In the genomic region with DNA sequence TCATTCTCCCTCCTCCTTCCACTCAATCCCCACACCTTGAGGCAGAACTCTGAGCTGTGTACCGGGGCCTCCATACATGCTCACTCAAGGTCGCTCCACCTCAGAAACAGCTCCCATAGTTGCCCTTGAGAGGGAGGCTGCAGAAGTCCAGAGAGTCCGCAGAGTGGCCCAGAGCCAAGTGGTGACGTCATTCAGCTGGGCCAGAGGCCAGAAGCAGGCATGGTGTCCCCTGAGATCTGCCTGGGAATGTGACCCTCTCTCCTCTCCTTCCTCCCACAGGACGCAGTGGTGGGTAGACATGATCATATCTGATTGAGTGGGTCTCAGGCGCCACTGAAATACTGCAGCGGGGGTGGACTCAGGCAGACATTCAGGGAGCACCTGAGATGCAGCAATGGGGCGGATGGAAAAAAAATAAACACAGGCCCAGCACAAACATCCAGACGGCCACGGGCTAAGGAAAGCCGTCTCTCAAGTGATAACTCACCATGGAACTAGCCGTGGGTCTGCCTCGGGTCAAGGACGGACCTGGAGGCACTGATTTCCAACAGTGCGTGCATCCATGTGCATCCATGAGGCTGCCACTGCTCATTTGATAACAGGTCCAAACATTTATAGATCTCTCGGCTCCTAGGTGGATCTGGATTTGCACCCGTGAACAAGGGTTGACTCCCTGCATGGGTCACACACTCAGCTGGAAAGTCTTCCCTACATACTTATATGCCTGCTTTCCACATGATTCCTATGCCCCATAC, we compare ENCODE assay signal across 7 mouse cellular contexts. TPM values are rescaled to one million over a fixed set of nuclear protein-coding genes. Genes with fewer than 3 reads are reported as not detected.
A peak's percentile ranks its signal among the peaks of the same experiment; 100 is the strongest.
DNase-seq lines count a peak whose midpoint lies in the region; ATAC-seq and TF ChIP-seq lines count a peak whose summit lies in the region.

No protein-coding gene starts in this region.

- no peak overlapping the region for H3K4me3 ChIP-seq in intestine, embryonic 14.5 days (ENCODE audit: low read depth, low read length)
- no peak overlapping the region for H3K4me3 ChIP-seq in lung, adult 2 months (replicated peaks; ENCODE audit: extremely low read depth, low read depth, low read length)

- no peak overlapping the region for H3K9ac ChIP-seq in intestine, embryonic 14.5 days (ENCODE audit: low read length)

- TF ChIP-seq CTCF in lung, adult 2 months (IDR thresholded peaks at IDR 0.05; ENCODE audit: insufficient read depth, low read length), result no peak

- no peaks in the 10 kb centered on the region for H3K36me3 ChIP-seq in intestine, embryonic 14.5 days (ENCODE audit: control insufficient read depth, insufficient read depth, low read length)

- no peak overlapping the region for H3K27ac ChIP-seq in intestine, embryonic 14.5 days (ENCODE audit: low read depth)

- 62% methylated on average over 17 of the region's 17 CpGs for WGBS in intestine, embryonic 14.5 days
- WGBS in lung, adult 2 months, result 42% methylated on average over 17 of the region's 17 CpGs

- H3K4me2 ChIP-seq in intestine, embryonic 14.5 days (ENCODE audit: low read length), result no peak overlapping the region

- no peak for ATAC-seq in intestine, embryonic 14.5 days (replicated peaks; ENCODE audit: low FRiP score, low TSS enrichment, low read depth)
- ATAC-seq in megakaryocyte, adult 5-6 weeks (ENCODE audit: poor library complexity, severe bottlenecking), result no peak

- TF ChIP-seq POLR2A in lung, adult 2 months (IDR thresholded peaks at IDR 0.05; ENCODE audit: borderline replicate concordance, extremely low read depth, low read depth, low read length), result no peak

- no peaks in the 10 kb centered on the region for H3K4me1 ChIP-seq in intestine, embryonic 14.5 days (replicated peaks; ENCODE audit: control insufficient read depth, insufficient read depth, low read length)
- 0 out of 2 replicates have a peak, but pooled peaks cover 3% of the 10 kb centered on the region for H3K4me1 ChIP-seq in lung, adult 2 months (ENCODE audit: control insufficient read depth, insufficient read depth, low read length)

- H3K27me3 ChIP-seq in intestine, embryonic 14.5 days (replicated peaks; ENCODE audit: control insufficient read depth, insufficient read depth, low read length), result no peaks in the 10 kb centered on the region

- peak; percentile 93 for DNase-seq in MN1 (ENCODE audit: low spot score)
- DNase-seq in adrenal gland, adult 8-10 months, result peak; percentile 92
- peak; percentile 24 for DNase-seq in gastrocnemius, adult 18-20 months (ENCODE audit: low spot score)
- DNase-seq in intestine, embryonic 14.5 days (ENCODE audit: low spot score), result peak; percentile 64
- peak; percentile 36 for DNase-seq in lung, adult 2 months
- no peak for DNase-seq in frontal cortex, adult 2 months (ENCODE audit: extremely low spot score in 1 of 2, low spot score in 1 of 2)

- H3K9me3 ChIP-seq in intestine, embryonic 14.5 days (ENCODE audit: control insufficient read depth, low read length), result no peaks in the 10 kb centered on the region

RNA-seq across cellular contexts. Expression of a gene that starts 34.1 kb away (rescaled TPM):
- total RNA-seq in adrenal gland, adult 8-10 months (2022), result 10 to 100 TPM; 15.9 to 21.1 (median 18.1) TPM
- 1 to 10 TPM; 4.6 to 7.5 TPM for total RNA-seq in gastrocnemius, adult 18-20 months (2021)
- 45.2 and 50.2 TPM in 2 replicates for polyA plus RNA-seq in intestine, embryonic 14.5 days (2014; fragmentation: Nextera tagmentation; extraction: Ambion mirVana)
- polyA plus RNA-seq in lung, adult 2 months (2012; rRNA removed), result 26.4 and 26.7 TPM in 2 replicates
- 2.1 and 3.3 TPM in 2 replicates for total RNA-seq in megakaryocyte, adult 5-6 weeks (2015)
- 2.6 and 4.3 TPM in 2 replicates for total RNA-seq in megakaryocyte, adult 5-6 weeks (2017)
- polyA plus RNA-seq in frontal cortex, adult 2 months (2012; rRNA removed), result 31.0 and 32.6 TPM in 2 replicates

RNA-seq across cellular contexts. Expression of a gene that starts 36.2 kb away (rescaled TPM):
- 10 to 100 TPM; 31.7 to 46.9 (median 35.9) TPM for total RNA-seq in adrenal gland, adult 8-10 months (2022)
- total RNA-seq in gastrocnemius, adult 18-20 months (2021), result 1 to 10 TPM; 1.2 to 1.8 TPM
- 29.0 and 30.3 TPM in 2 replicates for polyA plus RNA-seq in intestine, embryonic 14.5 days (2014; fragmentation: Nextera tagmentation; extraction: Ambion mirVana)
- polyA plus RNA-seq in lung, adult 2 months (2012; rRNA removed), result 25.5 and 27.2 TPM in 2 replicates
- 4.4 and 5.7 TPM in 2 replicates for total RNA-seq in megakaryocyte, adult 5-6 weeks (2015)
- 4.7 and 6.2 TPM in 2 replicates for total RNA-seq in megakaryocyte, adult 5-6 weeks (2017)
- 250 and 267 TPM in 2 replicates for polyA plus RNA-seq in frontal cortex, adult 2 months (2012; rRNA removed)

Comparison
In these comparisons a context has a peak if more than half of its experiments do, and no peak if none do; other contexts are left out.
1. DNase-seq: peak in MN1 (single experiment), adrenal gland, adult 8-10 months (single experiment), gastrocnemius, adult 18-20 months (single experiment), intestine, embryonic 14.5 days (single experiment) and lung, adult 2 months (single experiment); none in frontal cortex, adult 2 months (0 of 2).
2. RNA of a gene that starts 36.2 kb away (total RNA-seq): 31.7 to 46.9 TPM in adrenal gland, adult 8-10 months; 4.4 to 6.2 TPM in megakaryocyte, adult 5-6 weeks and 1.2 to 1.8 TPM in gastrocnemius, adult 18-20 months; every median in the first group is over 4 times any median in the second.